Mouse (Mus musculus) frontal cortex, adult 2 months (tissue): ENCODE data around the gene Olfr718-ps1. TPM values are rescaled to one million over a fixed set of nuclear protein-coding genes. Genes with fewer than 3 reads are reported as not detected.
"Not testable (repeated sequence)": the region's sequence is repeated elsewhere in the genome, so short reads cannot be mapped to it uniquely, and the experiment has no call there.

ENCODE experiments used
- DNase-seq, 2 experiments: peaks; one replicate each; pipeline ENCODE4 v3.0.0; 2022; ENCODE audit warnings: low spot score in 1 of 2; ENCODE audit errors: extremely low spot score in 1 of 2
- polyA plus RNA-seq: library from polyadenylated mRNA; depleted of rRNA; stranded (reverse); fragments of >200 nt; gene quantifications from 2 replicates; pipeline ENCODE4 v1.2.3, GENCODE M21; 2012; rRNA removed

Gene Olfr718-ps1
- 0.08 TPM in 1 of 2 replicates, not detected in the other for polyA plus RNA-seq

GRCm38 (mm10) chr5:143147481-143147880, at the start of gene Olfr718-ps1:
TSS of gene Olfr718-ps1 (minus strand) at chr5:143147581.
- DNase-seq, result no peak

- no peak for DNase-seq
Observed at GRCm38 (mm10) chr5:143196506-143196905, 49.1 kb upstream of the Olfr718-ps1 start.

GRCm38 (mm10) chr5:143195166-143195565, 47.8 kb upstream of the Olfr718-ps1 start:
- DNase-seq, result no peak

GRCm38 (mm10) chr5:143194747-143195146, 47.4 kb upstream of the Olfr718-ps1 start:
- DNase-seq, result not testable (repeated sequence)

GRCm38 (mm10) chr5:143192806-143193205, 45.4 kb upstream of the Olfr718-ps1 start:
- no peak for DNase-seq

GRCm38 (mm10) chr5:143188014-143188413, 40.6 kb upstream of the Olfr718-ps1 start:
- not testable (repeated sequence) for DNase-seq

GRCm38 (mm10) chr5:143180255-143181076, 33.1 kb upstream of the Olfr718-ps1 start, which contains the start of the genes Rbak and Spdye4b:
TSS of gene Rbak (minus strand) at chr5:143180775.
TSS of gene Spdye4b (plus strand) at chr5:143181017.
- DNase-seq, result peak; percentile 95 to 97

- no peak for DNase-seq
Observed at GRCm38 (mm10) chr5:143179179-143179578, 31.8 kb upstream of the Olfr718-ps1 start.

GRCm38 (mm10) chr5:143177541-143178200, 30.3 kb upstream of the Olfr718-ps1 start:
- DNase-seq, result no peak

- no peak for DNase-seq
Observed at GRCm38 (mm10) chr5:143175970-143176369, 28.6 kb upstream of the Olfr718-ps1 start.

- DNase-seq, result no peak
Observed at GRCm38 (mm10) chr5:143165508-143166070, 18.2 kb upstream of the Olfr718-ps1 start.

- no peak for DNase-seq
Observed at GRCm38 (mm10) chr5:143155534-143155933, 8.2 kb upstream of the Olfr718-ps1 start.

- no peak for DNase-seq
Observed at GRCm38 (mm10) chr5:143153756-143154155, 6.4 kb upstream of the Olfr718-ps1 start.

GRCm38 (mm10) chr5:143150044-143150443, 2.7 kb upstream of the Olfr718-ps1 start:
- no peak for DNase-seq

GRCm38 (mm10) chr5:143149536-143149935, 2.2 kb upstream of the Olfr718-ps1 start:
- no peak for DNase-seq

- no peak for DNase-seq
Observed at GRCm38 (mm10) chr5:143148661-143149060, 1.3 kb upstream of the Olfr718-ps1 start.

GRCm38 (mm10) chr5:143137580-143137979, 9.8 kb downstream of the Olfr718-ps1 start:
- no peak for DNase-seq

GRCm38 (mm10) chr5:143135042-143135441, 12.3 kb downstream of the Olfr718-ps1 start:
- DNase-seq, result no peak

- not testable (repeated sequence) for DNase-seq
Observed at GRCm38 (mm10) chr5:143134216-143135010, 13.0 kb downstream of the Olfr718-ps1 start.

- DNase-seq, result no peak
Observed at GRCm38 (mm10) chr5:143132935-143133514, 14.4 kb downstream of the Olfr718-ps1 start.
